Mouse (Mus musculus) ES-Bruce4 (cell line): ENCODE results near the gene Ankrd42.

Experiments
- EP300 ChIP-seq: IDR thresholded peaks from 2 replicates; pipeline ENCODE4 v1.6.1; 2011; ENCODE audit warnings: low read depth, low read length; ENCODE audit not compliant: insufficient read depth
- POLR2A ChIP-seq: IDR thresholded peaks from one replicate; pipeline ENCODE4 v1.8.1; 2011; ENCODE audit warnings: low read length; ENCODE audit not compliant: insufficient read depth

DNA sequence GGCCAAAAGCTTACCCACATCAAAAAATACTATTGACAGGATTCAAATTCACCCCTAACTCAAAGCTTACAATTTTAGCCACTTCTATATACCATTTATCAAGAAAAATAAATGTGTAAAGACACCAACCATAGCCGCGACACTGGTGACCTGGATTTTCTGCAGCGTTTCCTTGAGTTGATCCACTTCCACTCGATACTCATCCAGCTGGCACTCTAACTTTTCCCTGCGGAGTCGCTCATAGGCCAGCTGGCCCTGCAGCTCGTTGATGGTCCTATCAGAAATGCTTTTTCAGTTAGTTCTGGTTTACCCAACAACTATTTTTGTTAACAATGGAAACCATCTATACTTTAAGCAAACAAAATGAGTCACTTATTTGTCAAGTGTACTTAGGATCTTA is 47.0 kb downstream of the Ankrd42 start:
- TF ChIP-seq POLR2A: no peak
- no peak for TF ChIP-seq EP300
